37 mouse cellular contexts compared by ENCODE assay signal in genomic region chr14:48707844-48708383, GRCm38 (mm10). TPM values are rescaled to one million over a fixed set of nuclear protein-coding genes. Genes with fewer than 3 reads are reported as not detected.
DNase-seq lines count a peak whose midpoint lies in the region; ATAC-seq and TF ChIP-seq lines count a peak whose summit lies in the region.
"Had no signal": no experiment of that assay in that cellular context is flagged by ENCODE, and none has a peak within 500 bp of the region (broad histone marks: within the 10 kb centered on the region; RNA-seq: fewer than 3 reads in every experiment).

No protein-coding gene starts in this region.

- TF ChIP-seq CTCF in hindbrain, postnatal 0 days (IDR thresholded peaks at IDR 0.05; ENCODE audit: low read depth): no peak

- 3% methylated on average over 6 of the region's 6 CpGs for WGBS in hindbrain, embryonic 10.5 days
- WGBS in hindbrain, postnatal 0 days: 12% methylated on average over 6 of the region's 6 CpGs
- 6% methylated on average over 6 of the region's 6 CpGs for WGBS in neural tube, embryonic 15.5 days
- 2% methylated on average over 6 of the region's 6 CpGs for WGBS in forebrain, embryonic 13.5 days
- 5% methylated on average over 6 of the region's 6 CpGs for WGBS in midbrain, embryonic 14.5 days

- H3K4me3 ChIP-seq in hindbrain, embryonic 10.5 days: no peak overlapping the region
- H3K4me3 ChIP-seq in hindbrain, postnatal 0 days (ENCODE audit: low read length): no peak overlapping the region
- no peak overlapping the region for H3K4me3 ChIP-seq in neural tube, embryonic 15.5 days (replicated peaks)
- no peak overlapping the region for H3K4me3 ChIP-seq in forebrain, embryonic 13.5 days
- no peak overlapping the region for H3K4me3 ChIP-seq in midbrain, embryonic 14.5 days (replicated peaks; ENCODE audit: low read depth, low read length)
- H3K4me3 ChIP-seq: erythroblast, embryonic 14.5 days; gastrocnemius, adult 2 months; intestine, embryonic 15.5 days; limb, embryonic 13.5 days; lung, embryonic 15.5 days had no signal

- H3K36me3 ChIP-seq in hindbrain, embryonic 10.5 days: no peaks in the 10 kb centered on the region
- H3K36me3 ChIP-seq in hindbrain, postnatal 0 days (ENCODE audit: insufficient read depth, low read length): no peaks in the 10 kb centered on the region
- H3K36me3 ChIP-seq in neural tube, embryonic 15.5 days: no peaks in the 10 kb centered on the region
- H3K36me3 ChIP-seq in forebrain, embryonic 13.5 days (ENCODE audit: poor library complexity, severe bottlenecking): no peaks in the 10 kb centered on the region
- no peaks in the 10 kb centered on the region for H3K36me3 ChIP-seq in midbrain, embryonic 14.5 days (ENCODE audit: control insufficient read depth, insufficient read depth, low read length)
- H3K36me3 ChIP-seq: intestine, embryonic 15.5 days; limb, embryonic 13.5 days; lung, embryonic 15.5 days had no signal

- H3K9me3 ChIP-seq in hindbrain, embryonic 10.5 days: no peaks in the 10 kb centered on the region
- no peaks in the 10 kb centered on the region for H3K9me3 ChIP-seq in hindbrain, postnatal 0 days (ENCODE audit: low read length)
- no peaks in the 10 kb centered on the region for H3K9me3 ChIP-seq in neural tube, embryonic 15.5 days (replicated peaks)
- H3K9me3 ChIP-seq in forebrain, embryonic 13.5 days (replicated peaks): no peaks in the 10 kb centered on the region
- H3K9me3 ChIP-seq in midbrain, embryonic 14.5 days (ENCODE audit: control insufficient read depth, low read length): no peaks in the 10 kb centered on the region
- H3K9me3 ChIP-seq: intestine, embryonic 15.5 days; limb, embryonic 13.5 days; lung, embryonic 15.5 days had no signal

- H3K4me2 ChIP-seq in hindbrain, postnatal 0 days (ENCODE audit: low read depth, low read length): no peak overlapping the region
- no peak overlapping the region for H3K4me2 ChIP-seq in neural tube, embryonic 15.5 days
- H3K4me2 ChIP-seq in forebrain, embryonic 13.5 days: 0 out of 2 replicates have a peak overlapping the region, but pooled peaks have one; percentile 14
- peak overlapping the region; percentile 24 for H3K4me2 ChIP-seq in midbrain, embryonic 14.5 days (ENCODE audit: low read length)
- H3K4me2 ChIP-seq: heart, embryonic 11.5 days; intestine, embryonic 15.5 days; limb, embryonic 13.5 days; liver, embryonic 11.5 days; lung, embryonic 15.5 days had no signal

- intact Hi-C loops in heart, postnatal 36 days (cut with DNase I): no loop called here

- DNase-seq in hindbrain, embryonic 10.5 days (ENCODE audit: low spot score): peak; percentile 12
- DNase-seq in hindbrain, postnatal 0 days (ENCODE audit: low spot score): no peak
- DNase-seq in neural tube, embryonic 10.5 days (ENCODE audit: extremely low spot score, low spot score): peak; percentile 22
- peak; percentile 54 for DNase-seq in midbrain, embryonic 14.5 days
- no peak for DNase-seq in kidney, adult 9 months
- DNase-seq in heart, postnatal 36 days: no peak
- DNase-seq: adrenal gland, adult 2 months; adrenal gland, postnatal 36 days; B cell, adult 2 months; cerebellum, adult 8-10 months; cerebellum, postnatal 25 days; gastrocnemius, adult 2 months; gastrocnemius, postnatal 36 days; heart, adult 18-20 months; heart, postnatal 4 days; kidney, adult 8-10 months; kidney, postnatal 10 days; retina, postnatal 1 day; right cerebral cortex, postnatal 25 days; thymus, postnatal 14 days had no signal

- no peak overlapping the region for H3K27ac ChIP-seq in hindbrain, embryonic 10.5 days
- no peak overlapping the region for H3K27ac ChIP-seq in hindbrain, postnatal 0 days
- H3K27ac ChIP-seq in neural tube, embryonic 15.5 days (replicated peaks): no peak overlapping the region
- H3K27ac ChIP-seq in forebrain, embryonic 13.5 days: no peak overlapping the region
- H3K27ac ChIP-seq in midbrain, embryonic 14.5 days (replicated peaks; ENCODE audit: low read depth, low read length): no peak overlapping the region
- H3K27ac ChIP-seq: gastrocnemius, adult 2 months; intestine, embryonic 15.5 days; limb, embryonic 13.5 days; lung, embryonic 15.5 days had no signal

- H3K4me1 ChIP-seq in hindbrain, embryonic 10.5 days (replicated peaks): peaks cover 23% of the 10 kb centered on the region
- peaks cover 5% of the 10 kb centered on the region; the same call in 1 of the 2 replicates for H3K4me1 ChIP-seq in hindbrain, postnatal 0 days (ENCODE audit: insufficient read depth, low read length)
- peaks cover 5% of the 10 kb centered on the region; the same call in 1 of the 2 replicates for H3K4me1 ChIP-seq in neural tube, embryonic 15.5 days
- peaks cover 29% of the 10 kb centered on the region for H3K4me1 ChIP-seq in forebrain, embryonic 13.5 days
- peaks cover 24% of the 10 kb centered on the region for H3K4me1 ChIP-seq in midbrain, embryonic 14.5 days (ENCODE audit: control insufficient read depth, insufficient read depth, low read length)
- H3K4me1 ChIP-seq: intestine, embryonic 15.5 days had no signal

- ATAC-seq in hindbrain, postnatal 0 days: no peak
- no peak for ATAC-seq in neural tube, embryonic 15.5 days (ENCODE audit: low FRiP score)
- ATAC-seq in forebrain, embryonic 13.5 days: no peak
- ATAC-seq in midbrain, embryonic 14.5 days (ENCODE audit: low FRiP score, low TSS enrichment): no peak
- ATAC-seq: activated CD4-positive, CD25-positive, alpha-beta regulatory T cell, adult 4 months; hindbrain, embryonic 16.5 days; intestine, embryonic 15.5 days had no signal

- H3K9ac ChIP-seq in hindbrain, postnatal 0 days (replicated peaks; ENCODE audit: low read length): no peak overlapping the region
- no peak overlapping the region for H3K9ac ChIP-seq in neural tube, embryonic 15.5 days (replicated peaks)
- H3K9ac ChIP-seq in forebrain, embryonic 13.5 days: no peak overlapping the region
- no peak overlapping the region; the same call in 1 of the 2 replicates for H3K9ac ChIP-seq in midbrain, embryonic 14.5 days (replicated peaks; ENCODE audit: low read length)
- H3K9ac ChIP-seq: intestine, embryonic 15.5 days; limb, embryonic 13.5 days; lung, embryonic 15.5 days had no signal

- H3K27me3 ChIP-seq in hindbrain, embryonic 10.5 days (ENCODE audit: insufficient read depth, poor library complexity, severe bottlenecking): peaks cover 91% of the 10 kb centered on the region
- peaks cover 11% of the 10 kb centered on the region for H3K27me3 ChIP-seq in hindbrain, postnatal 0 days (ENCODE audit: insufficient read depth, low read length)
- H3K27me3 ChIP-seq in neural tube, embryonic 15.5 days (replicated peaks): peaks cover 66% of the 10 kb centered on the region
- peaks cover 13% of the 10 kb centered on the region; the same call in 1 of the 2 replicates for H3K27me3 ChIP-seq in forebrain, embryonic 13.5 days
- peaks cover 5% of the 10 kb centered on the region; the same call in 1 of the 2 replicates for H3K27me3 ChIP-seq in midbrain, embryonic 14.5 days (ENCODE audit: control insufficient read depth, insufficient read depth, low read length)

RNA-seq across cellular contexts. Expression of gene Otx2, which starts 34.3 kb away (rescaled TPM):
- polyA plus RNA-seq in hindbrain, embryonic 10.5 days (2016; fragmentation: Nextera tagmentation; extraction: Ambion mirVana): 15.4 and 19.3 TPM in 2 replicates
- 27.6 and 48.4 TPM in 2 replicates for total RNA-seq in hindbrain, postnatal 0 days (2014; rRNA removed)
- 31.1 and 33.2 TPM in 2 replicates for polyA plus RNA-seq in hindbrain, postnatal 0 days (2015; fragmentation: Nextera tagmentation; extraction: Ambion mirVana)
- polyA plus RNA-seq in neural tube, embryonic 15.5 days (2015; fragmentation: Nextera tagmentation; extraction: Ambion mirVana): 0.14 TPM in 1 of 2 replicates, not detected in the other
- polyA plus RNA-seq in forebrain, embryonic 13.5 days (2015; fragmentation: Nextera tagmentation; extraction: Ambion mirVana): 24.9 and 36.8 TPM in 2 replicates
- 103 and 129 TPM in 2 replicates for polyA plus RNA-seq in midbrain, embryonic 14.5 days (2014; fragmentation: Nextera tagmentation; extraction: Ambion mirVana)
- total RNA-seq in heart, postnatal 36 days (2021): not detected
- total RNA-seq: adrenal gland, adult 2 months; adrenal gland, postnatal 36 days; gastrocnemius, adult 2 months; gastrocnemius, postnatal 36 days; heart, adult 18-20 months; heart, postnatal 4 days; megakaryocyte progenitor cell, adult 5-6 weeks had no signal
- polyA plus RNA-seq: adrenal gland, adult 2 months; erythroblast, embryonic 14.5 days; heart, embryonic 16.5 days; large intestine, adult 2 months; limb, embryonic 13.5 days; liver, embryonic 11.5 days; liver, embryonic 16.5 days; lung, embryonic 15.5 days; neural tube, embryonic 14.5 days; stomach, embryonic 16.5 days; urinary bladder, adult 2 months had no signal

Comparison
In these comparisons a context has a peak if more than half of its experiments do, and no peak if none do; other contexts are left out.
1. DNase-seq: peak in hindbrain, embryonic 10.5 days (single experiment), neural tube, embryonic 10.5 days (single experiment) and midbrain, embryonic 14.5 days (single experiment); none in hindbrain, postnatal 0 days (single experiment), kidney, adult 9 months (single experiment) and heart, postnatal 36 days (0 of 2).
2. H3K4me2 ChIP-seq: peak in forebrain, embryonic 13.5 days (single experiment) and midbrain, embryonic 14.5 days (single experiment); none in hindbrain, postnatal 0 days (single experiment) and neural tube, embryonic 15.5 days (single experiment).
3. RNA of gene Otx2, which starts 34.3 kb away (polyA plus RNA-seq): 103 to 129 TPM in midbrain, embryonic 14.5 days, 31.1 to 33.2 TPM in hindbrain, postnatal 0 days, 24.9 to 36.8 TPM in forebrain, embryonic 13.5 days and 15.4 to 19.3 TPM in hindbrain, embryonic 10.5 days; 0.14 TPM in neural tube, embryonic 15.5 days; every median in the first group is over 10 times any median in the second.